Mouse (Mus musculus) layer of hippocampus, adult 8-10 months (tissue): ENCODE measurements at regions not wholly inside any gene's neighbourhood (a gene's known extent, or its start where the extent isn't known, plus 50 kb on each side); places are given as distances from the start of the nearest gene placed in this dataset.
"Not testable (repeated sequence)": the region's sequence is repeated elsewhere in the genome, so short reads cannot be mapped to it uniquely, and the experiment has no call there.

ENCODE experiments used
- DNase-seq, 2 experiments: peaks; one replicate each; pipeline ENCODE4 v3.0.0; 2022; ENCODE audit warnings: low spot score in 2 of 2

DNA sequence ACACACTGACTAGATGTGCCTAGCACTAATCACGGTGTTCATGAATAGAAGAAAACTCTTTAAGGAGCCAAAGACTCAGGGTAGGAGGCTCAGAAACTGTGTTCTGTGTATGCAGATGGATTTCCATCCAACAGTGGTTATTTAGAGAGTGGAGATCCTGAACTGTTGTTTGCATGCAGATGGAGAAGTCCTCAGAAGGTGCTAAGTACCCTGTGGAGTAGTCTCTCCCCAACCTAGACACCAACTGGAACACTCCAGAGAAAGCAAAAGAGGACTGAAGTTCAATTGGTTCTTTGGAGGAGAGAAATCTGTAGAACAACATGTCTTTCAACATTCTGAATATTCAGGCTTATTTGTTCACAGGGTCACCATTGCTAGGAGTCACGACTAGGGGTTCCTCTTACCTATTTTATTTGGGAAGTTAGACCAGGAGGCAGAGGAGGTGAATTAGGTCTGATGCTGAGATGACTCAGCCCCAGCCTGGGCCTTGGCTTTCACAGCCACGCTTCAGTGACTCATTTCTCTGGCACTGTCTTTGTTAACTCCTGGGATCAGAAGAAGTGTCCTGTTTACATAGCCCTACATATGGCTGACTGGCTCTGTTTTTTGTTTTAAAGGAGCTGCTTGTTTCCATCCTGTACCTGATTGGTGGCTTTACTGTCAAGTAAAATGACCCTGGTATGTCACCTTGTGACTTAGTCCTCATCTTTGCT, 742.0 kb downstream of the Kcna4 start:
- DNase-seq = no peak

GRCm38 (mm10) chr2:108033328-108034182, 743.1 kb downstream of the Kcna4 start:
- no peak for DNase-seq

DNA sequence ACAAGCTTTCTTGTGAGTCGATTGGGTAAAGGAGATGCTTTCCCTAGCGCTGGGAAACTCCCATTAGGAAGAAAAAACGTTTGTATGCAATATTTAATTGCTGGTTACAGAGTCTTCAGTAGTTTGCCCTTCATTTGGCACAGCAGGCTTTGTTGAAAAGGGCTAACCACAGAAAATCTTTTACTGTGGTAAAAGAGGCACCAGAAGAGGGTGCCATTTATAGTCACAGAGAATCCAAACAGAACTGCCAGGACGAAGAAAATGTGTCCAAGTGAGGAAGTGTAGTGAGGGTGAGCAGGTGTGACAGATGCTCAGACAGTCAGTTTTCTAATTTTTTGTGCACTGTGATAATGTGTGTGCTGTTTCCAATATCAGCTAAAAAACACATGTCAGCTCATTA, 744.4 kb downstream of the Kcna4 start:
- no peak for DNase-seq

DNA sequence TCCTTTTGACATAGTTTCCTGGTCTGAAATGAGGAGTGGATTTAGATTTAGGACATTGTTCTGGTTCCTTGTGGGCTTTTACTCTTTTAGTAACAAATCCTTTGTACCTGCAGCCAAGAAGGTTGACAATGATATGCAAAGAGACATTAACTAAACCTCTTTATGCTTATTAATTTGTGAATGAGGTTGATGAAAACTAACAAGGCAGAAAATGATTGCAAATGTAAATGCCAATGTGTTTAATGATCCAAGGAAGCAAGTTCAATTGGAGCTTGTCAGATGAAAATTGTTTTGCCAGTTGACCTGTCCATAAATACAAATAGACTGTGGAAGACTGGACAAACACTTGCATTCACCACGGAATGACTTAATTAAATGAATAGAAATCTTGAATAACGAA, 751.6 kb downstream of the Kcna4 start:
- DNase-seq = no peak

- peak in 1 of 2 experiments; percentile 28 for DNase-seq
Measured at GRCm38 (mm10) chr2:108044885-108045284, 754.4 kb downstream of the Kcna4 start.

DNA sequence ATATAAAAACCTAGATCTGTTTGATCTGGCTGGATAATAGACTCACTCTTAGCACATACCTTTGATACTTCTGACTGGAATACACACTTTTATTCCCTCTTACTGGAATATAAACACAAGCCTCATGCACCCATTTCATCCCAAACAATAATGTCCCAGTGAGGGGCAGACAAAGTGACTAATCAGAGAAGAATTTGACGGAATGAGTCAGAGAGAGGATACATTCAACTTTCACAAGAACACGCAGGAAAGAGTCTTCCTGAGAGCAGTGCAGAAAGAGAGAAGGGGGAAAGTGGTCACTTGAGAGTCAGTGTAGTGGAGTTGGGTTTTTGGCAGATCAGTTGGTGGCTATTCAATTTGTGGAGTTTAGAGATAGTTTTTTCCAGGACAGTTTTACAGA, 755.6 kb downstream of the Kcna4 start:
- DNase-seq = no peak

DNA sequence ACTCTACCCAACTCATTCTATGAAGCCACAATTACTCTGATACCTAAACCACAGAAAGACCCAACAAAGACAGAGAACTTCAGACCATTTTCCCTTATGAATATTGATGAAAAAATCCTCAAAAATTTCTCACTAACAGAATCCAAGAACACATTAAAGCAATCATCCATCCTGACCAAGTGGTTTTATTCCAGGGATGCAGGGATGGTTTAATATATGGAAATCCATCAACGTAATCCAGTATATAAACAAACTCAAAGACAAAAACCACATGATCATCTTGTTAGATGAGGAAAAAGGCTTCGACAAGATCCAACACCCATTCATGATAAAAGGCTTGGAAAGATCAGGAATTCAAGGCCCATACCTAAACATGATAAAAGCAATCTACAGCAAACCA, 772.3 kb downstream of the Kcna4 start:
- DNase-seq = not testable (repeated sequence)

DNA sequence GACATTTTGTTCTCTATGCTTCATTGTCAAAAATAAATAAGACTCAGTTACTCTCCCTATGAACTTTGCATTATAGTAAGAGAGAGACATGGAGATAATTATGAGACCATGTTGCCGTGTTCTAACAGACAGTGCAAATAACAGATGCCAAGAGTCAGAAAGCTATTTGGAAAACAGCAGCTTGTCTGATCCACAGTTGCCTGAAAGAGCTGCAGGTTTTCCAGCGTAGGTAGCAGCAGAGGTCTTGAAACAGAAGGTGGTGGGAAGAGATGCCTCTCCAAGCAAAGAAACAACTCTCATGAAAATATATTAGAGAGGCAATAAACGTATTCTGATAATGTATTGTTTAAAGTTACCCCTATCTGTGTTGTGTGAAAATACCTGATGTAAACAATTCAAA, 793.5 kb downstream of the Kcna4 start:
- peak; percentile 28 to 59 for DNase-seq

GRCm38 (mm10) chr2:108090266-108090665, 799.8 kb downstream of the Kcna4 start:
- no peak for DNase-seq

- no peak for DNase-seq
Measured at GRCm38 (mm10) chr2:108097026-108097425, 806.6 kb downstream of the Kcna4 start.

- no peak for DNase-seq
Measured at GRCm38 (mm10) chr2:108110140-108110539, 819.7 kb downstream of the Kcna4 start.

DNA sequence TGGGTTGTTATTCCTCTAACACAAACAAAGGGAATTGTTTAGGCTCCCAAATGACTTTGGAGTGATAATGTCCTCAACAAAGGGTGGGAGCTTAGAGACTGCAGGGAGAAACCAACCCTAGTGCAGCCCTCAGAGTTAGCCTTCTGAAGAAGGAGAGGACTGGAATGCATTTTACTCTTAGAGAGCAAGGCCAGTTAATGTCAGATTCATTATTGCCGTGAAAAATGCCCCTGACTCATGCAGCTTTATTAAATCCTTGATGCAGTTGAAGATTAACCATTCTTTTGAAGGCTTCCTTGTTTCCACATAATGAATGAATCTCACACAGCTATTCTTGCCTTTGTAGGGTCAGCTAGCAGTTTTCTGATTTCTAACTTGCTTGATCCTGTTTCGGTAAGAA, 855.3 kb downstream of the Kcna4 start:
- DNase-seq = no peak

DNA sequence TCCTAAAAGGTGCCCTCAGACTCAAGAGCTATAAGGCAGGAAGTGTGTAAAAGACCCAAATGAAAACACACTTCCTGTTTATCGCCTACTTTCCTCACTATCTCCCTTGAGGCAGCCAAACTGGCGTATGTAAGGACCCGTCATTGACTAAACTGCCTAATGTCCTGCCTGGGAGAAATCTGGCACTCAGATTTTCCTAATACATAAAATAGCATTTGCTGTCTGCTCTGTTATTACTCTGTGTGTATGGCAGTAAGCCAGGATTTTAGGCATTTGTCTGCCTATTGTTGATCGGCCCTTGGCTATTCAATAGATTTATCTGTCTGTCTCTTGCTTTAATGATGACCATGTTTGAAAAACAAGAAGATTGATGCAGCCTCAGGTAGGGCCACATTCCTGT, 857.8 kb downstream of the Kcna4 start:
- DNase-seq = no peak

DNA sequence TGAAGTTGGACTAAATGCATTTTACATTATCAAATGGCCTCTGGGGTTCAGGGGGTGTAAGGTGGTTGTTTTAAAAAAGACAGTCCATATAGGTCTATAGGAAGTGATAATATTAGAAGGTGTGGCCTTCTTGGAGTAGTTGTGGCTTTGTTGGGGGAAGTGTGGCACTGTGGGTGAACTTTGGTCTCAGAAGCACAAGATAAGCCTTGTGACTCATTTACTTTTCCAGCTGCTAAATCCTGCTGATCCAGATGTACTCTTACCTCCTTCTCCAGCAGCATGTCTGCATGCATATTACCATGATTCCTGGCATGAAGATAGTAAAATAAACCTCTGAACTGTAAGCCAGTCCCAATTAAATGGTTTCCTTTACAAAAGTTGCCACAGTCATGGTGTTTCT, 865.8 kb downstream of the Kcna4 start:
- DNase-seq = no peak

GRCm38 (mm10) chr2:108157731-108158130, 867.3 kb downstream of the Kcna4 start:
- no peak for DNase-seq

- no peak for DNase-seq
Measured at GRCm38 (mm10) chr2:108158311-108158710, 867.9 kb downstream of the Kcna4 start.

DNA sequence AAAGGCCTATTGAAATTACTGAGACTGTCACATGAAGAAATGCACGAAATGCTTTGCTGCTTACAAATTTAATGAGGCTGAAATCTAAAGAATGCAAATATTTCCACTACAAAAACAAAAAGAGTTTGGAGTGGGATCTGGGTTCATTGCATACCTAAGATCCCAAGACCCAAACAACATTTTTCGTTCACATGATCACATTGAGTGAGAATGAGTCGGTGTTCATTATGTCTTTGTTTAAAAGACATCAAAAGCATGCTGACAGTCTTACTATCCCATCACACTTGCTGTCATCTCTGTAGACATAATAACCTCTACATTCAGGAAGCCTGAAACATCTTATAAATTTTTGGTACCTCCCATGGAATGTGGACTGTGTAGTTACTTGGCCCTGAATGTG, 870.4 kb downstream of the Kcna4 start:
- no peak for DNase-seq

DNA sequence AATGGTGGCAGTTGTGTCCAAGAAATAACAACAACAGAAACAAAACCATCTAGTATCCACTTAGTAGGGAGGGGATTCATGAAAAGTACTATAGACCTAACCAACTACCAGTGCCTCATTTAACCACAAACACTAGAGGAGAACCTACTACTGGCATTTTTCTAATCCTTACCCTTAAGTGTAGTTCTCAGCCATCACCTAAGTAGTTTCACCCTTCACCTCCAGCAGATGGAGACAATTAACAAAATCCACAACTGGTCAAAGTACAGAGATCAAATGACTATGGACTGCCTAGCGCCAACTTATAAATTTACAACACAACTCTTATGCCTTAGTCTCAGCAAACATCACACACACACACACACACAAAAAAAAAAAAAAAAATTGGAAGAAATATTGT, 874.6 kb downstream of the Kcna4 start:
- DNase-seq = no peak
